Mouse (Mus musculus) spleen, adult 18-20 months (tissue): ENCODE data around the gene St8sia2.
"Not testable (repeated sequence)": the region's sequence is repeated elsewhere in the genome, so short reads cannot be mapped to it uniquely, and the experiment has no call there.

Source experiments
- DNase-seq, 2 experiments: peaks; one replicate each; pipeline ENCODE4 v3.0.0; 2022; ENCODE audit warnings: mixed read lengths in 2 of 2

The St8sia2 gene

DNA sequence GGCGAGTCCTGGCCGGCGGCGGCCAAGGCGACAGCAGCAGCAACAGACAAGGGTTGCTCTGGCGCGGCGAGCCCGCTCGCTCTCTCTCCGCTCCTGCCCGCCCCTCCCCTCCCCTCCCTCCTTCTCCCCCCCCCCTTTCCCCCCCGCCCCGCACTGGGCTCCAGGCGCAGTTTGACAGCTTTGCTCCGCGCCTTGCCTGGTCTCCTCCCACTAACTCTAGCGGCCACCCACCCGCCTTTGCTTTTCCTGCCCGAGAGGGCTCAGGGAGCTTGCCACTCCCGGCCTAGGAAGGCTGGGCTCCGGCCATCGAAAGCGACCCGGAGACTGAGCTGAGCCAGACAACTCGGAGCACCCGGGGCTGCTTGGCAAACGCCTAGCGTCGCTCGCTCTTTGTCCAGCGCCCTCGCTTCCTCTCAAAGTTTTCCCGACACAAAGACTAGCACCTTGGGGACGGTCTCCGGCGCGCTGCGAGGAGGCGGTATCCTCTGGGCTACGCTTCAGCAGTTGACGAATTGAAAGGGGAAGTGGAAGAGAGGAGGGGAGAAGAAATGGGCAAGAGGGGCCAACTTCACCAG, at the start of gene St8sia2:
Gene St8sia2 (minus strand): TSS at position 90 of the 575 bp plus-strand sequence.
- DNase-seq = no peak

DNA sequence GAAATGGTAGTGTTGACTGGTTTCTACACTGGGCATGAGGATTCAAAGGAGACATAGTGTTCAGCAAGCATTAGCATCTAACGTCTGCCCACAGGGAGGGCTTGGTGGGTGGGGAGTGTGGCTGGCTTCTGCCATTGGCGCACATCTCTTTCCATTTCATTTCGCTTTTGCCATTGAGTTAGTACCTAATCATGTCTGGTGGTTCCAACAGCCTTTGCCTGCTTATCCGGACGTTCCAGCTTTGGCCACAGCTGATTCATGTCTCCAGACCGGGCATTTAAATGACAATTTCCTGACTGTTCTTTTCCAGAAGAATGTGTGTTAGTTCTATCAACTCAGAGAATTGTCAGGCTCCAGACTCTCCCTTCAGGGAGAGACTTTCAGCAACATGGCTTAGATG, 47.6 kb upstream of the St8sia2 start:
- DNase-seq = no peak

DNA sequence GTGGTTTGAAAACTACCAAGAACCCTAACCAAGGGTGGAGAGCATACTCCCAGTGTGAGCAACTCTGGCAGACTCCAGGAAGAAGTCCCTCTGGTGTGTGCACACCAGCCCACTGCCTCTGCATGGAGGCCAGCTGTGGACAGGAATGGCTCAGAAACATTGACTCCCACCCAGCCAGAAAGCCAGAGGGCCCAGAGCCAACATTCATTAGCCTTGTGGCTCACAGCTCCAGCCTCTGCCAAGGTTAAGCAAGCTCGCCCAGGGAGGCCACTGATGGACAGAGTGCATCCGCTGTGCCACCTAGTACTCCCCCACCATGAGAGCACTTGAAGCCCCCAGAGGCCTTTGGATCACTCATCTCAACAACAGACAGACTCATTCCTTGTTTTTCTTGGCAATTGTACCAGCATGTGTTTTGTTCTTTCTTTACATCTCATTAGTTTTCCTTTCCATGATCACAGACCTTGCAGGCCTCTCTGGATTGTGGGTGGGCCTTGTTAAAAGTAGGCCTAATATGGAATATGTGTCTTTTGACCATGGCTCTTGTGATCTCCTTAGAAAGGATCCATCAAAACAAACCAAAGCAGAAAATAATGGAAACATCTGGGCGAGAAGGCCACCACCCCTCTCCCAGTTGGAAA, 46.9 kb upstream of the St8sia2 start:
- DNase-seq = no peak

DNA sequence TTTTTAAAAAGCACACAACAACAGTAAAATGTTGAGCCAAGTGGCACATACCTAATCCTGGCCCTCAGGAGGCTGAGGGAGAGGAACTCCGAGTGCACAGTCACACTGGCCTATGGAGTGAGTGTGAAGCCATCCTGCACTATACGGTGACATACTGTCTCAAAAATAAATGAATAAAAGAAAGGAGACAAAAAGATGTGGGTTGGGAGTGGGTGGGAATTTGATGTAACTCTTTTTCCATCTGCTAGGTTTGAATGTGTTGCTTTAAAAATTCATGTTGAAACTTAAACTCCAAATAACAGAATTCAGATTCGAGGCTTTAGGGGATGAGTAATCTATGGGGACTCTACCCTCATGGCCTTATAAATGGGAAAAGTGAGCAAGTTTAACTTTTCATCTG, 46.2 kb upstream of the St8sia2 start:
- DNase-seq = no peak

DNA sequence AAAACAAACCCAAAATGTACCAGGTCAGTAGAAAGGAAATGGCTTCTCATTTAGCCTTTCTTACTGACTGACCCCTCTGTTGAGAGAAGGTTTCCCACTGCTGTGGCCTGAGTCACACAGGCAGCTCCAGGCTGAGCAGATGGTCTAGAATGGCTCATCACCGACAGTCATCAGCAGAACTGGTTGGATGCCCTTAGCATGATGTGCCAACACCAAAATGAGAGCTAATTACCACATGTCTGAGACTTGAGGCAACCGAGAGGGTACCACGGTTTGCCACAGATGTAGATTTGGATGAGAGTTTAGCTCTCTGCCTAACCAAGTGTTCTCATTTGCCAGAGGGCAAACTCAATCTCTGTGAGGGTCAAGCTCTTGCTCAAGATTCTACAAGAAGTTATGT, 42.3 kb upstream of the St8sia2 start:
- DNase-seq = no peak

DNA sequence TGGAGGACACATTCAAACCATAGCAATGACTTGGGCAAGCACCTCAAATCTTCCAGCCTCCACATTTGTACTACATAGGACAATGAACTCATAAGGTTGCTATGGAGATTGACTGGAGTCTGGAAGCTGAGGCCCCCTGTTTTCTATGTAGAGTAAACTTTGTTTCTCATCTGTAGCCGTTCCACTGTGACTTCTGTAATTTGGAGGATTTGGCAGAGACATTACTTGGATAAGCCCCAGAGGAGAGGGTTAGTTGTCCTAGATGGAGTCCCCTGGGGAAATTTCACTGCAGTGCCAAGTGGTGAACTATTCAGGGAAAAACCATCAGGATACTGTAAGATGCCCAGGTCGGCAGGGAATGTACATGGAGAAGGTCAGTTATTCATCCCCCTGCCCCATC, 34.1 kb upstream of the St8sia2 start:
- no peak for DNase-seq

DNA sequence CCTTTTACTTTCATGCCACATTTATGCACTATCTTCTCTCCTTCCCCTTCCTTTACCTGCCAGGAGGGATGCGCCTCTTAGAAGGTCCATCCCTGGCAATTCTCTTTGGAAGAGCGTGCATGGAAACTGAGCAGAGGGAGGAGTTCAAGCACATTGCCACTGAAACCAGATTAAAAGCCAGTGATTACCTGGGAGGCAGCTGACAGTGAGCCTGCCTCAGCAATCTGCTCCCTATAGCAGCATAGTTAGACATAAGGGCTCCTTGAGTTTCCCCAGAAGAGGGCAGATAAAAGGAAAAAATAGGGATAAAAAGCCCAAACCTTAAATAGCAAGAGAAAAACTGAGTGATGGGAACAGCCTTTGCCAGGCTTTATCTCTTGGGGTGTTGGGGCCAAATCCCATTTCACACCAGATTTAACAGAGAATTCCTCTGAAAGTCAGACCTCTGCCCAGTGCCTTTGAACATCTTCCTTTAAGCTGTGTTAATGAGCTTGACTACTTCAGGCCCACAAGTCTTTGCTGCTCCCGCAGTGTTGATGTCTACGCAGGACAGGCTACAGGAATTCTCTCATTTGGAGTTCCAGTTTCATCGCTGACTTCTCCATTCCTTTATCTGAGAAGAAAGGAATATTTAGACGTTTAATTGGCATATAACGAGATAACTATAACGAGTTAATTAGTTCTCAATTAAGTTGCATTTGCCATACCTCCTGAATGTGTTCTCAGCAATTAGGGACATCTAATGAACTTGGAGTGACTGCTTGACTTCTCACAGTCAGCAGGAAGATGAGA, 31.9 kb upstream of the St8sia2 start:
- DNase-seq = no peak

DNA sequence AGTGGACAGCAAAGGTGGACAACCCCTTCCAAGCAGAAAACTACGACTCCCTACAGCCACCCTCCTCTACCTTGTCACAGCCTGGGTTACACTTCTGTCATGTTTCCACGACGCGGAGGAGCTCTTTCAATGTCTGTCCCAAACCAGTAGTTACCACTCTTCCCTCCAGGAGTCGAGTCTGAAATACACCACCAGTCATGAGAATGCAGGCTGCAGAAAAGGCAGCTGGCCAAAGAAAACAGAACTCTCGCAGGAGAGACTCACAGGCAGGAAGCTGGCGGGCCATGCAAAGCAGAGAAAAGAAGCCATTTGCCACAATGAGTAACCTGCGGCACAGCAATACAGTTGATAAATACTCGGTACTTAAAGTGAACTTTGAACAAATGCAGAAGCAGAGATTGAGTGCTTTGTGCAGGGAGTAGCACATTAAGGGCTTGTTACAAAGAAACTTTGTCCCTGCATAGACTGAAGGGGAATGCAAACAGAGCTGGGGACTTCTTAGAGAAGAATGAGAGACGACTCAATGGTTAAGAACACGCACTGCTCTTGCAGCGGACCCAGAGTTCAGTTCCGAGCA, 30.2 kb upstream of the St8sia2 start:
- DNase-seq = no peak

DNA sequence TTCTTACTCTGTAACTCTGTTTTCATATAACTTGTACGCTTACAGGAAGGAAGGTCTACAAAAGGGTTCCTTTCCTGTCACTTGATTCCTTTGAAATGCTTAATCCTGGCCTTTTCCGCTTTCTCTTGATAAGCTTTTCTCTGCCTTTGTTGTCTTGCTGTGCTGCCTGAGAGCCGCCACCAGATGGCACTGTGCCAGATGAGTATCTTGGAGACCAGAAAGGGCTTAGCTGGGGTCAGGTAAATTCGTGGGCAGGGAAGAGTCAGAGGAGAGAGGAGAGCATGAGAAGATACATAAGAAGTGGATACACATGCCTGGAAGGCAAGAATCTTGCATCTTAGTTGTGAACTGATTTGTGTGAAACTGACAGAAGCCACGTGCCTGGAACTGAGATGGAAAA, 11.5 kb upstream of the St8sia2 start:
- peak; percentile 16 to 43 for DNase-seq

DNA sequence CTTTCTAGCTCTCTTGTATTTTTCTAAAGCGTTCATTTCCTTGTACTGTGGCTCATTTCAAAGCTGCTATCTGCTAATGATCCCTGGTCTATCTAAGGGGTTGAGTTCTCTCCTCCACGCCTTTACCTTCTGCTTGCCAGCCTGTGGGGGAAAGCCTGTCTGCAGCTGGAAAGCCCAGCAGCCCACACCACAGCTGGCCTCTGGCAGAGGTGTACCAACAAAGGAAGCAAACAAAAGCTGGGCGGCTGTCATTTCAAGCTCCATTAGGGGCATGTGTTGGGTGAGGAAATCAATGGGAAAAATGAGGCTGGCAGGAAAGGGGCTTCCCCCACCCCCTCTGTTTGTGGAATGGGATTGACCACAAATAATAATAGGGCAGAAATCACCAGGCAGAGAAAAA, 10.7 kb upstream of the St8sia2 start:
- DNase-seq = no peak

DNA sequence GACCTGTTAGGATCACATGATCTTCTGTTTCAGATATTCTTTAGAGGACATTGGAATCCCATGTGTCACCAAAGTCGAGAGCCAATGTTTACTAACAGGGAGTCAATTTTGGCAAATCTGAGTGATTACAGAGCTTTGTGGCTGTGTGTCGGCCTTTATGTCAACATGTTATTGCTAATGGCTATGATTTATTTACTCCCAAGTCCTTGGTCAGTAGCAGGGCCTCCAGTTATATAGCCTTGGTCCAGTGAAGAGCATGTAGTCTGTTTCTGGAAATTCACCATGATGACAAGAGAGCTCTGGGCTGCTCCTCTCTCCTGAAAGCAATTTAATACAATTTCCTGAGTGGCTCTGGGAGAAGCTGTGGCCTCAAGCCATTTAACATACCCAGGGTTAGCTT, 9.1 kb upstream of the St8sia2 start:
- DNase-seq = no peak

DNA sequence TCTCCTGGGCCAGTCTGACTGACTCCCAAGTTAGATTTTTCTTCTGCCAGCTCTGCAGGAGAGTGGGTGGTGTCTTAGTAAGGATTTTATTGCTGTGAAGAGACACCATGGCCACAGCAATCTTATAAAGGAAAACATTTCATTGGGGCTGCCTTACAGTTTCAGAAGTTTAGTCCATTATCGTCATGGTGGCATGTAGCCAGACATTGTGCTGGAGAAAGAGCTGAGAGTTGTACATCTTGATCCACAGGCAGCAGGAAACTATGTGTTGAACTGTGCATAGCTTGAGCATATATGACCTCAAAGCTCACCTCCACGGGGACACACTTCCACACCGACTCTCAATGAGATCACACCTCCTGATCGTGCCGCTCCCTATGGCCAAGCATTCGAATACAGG, 8.3 kb upstream of the St8sia2 start:
- DNase-seq = no peak

DNA sequence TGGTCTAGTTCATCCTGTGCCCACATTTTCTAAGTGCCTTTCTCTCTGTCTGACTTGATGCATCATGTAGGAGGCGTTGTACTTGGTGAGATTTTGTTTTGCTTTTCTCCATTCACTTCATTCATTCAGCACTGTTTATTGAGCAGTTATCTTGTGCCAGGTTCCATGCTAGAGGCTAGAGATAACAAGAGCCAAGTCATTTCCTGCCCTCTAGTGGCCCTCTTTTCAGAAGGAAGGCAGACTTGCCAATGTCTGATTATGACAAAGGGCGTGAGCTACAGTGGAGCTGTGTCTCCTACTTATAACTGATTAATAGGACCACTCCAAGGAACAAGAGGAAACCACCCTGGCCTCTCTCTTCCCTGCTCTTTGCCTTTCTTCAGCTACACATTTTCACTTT, 3.1 kb upstream of the St8sia2 start:
- DNase-seq = no peak

DNA sequence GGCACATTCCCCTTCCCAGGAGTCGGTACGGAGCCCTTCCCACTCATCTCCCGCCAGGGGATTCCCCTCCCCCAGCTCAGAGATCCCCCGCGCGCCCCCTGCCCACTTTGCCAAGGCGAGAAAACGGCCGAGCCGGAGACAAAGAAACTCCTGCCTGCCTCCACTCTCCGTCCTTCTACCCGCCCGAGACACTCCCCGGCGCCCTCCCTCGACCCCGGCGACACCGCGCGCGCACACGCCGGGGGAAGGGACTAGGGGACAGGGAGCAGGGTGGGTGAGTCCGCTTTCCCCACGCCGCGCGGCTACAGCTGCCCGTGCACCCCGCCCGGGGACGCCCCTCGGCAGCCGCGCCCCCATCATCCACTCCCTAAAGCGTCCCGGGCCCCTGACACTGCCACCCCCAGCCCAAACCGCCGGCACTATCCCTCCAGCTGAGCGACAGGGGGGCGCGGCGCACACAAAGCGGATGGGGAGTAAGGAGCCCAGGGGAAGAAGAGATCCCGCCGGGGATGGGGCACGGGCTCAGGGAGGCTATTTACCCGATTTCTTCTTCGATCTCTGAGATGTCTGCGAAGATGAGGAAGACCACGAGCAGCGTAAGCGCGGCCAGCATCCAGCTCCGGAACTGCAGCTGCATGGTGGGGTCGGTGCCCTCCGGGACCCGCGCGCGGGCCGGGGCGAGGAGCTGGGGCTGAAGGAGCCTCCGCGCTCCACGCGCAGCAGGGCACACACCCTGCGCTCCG, 461 bp downstream of the St8sia2 start:
- no peak for DNase-seq

DNA sequence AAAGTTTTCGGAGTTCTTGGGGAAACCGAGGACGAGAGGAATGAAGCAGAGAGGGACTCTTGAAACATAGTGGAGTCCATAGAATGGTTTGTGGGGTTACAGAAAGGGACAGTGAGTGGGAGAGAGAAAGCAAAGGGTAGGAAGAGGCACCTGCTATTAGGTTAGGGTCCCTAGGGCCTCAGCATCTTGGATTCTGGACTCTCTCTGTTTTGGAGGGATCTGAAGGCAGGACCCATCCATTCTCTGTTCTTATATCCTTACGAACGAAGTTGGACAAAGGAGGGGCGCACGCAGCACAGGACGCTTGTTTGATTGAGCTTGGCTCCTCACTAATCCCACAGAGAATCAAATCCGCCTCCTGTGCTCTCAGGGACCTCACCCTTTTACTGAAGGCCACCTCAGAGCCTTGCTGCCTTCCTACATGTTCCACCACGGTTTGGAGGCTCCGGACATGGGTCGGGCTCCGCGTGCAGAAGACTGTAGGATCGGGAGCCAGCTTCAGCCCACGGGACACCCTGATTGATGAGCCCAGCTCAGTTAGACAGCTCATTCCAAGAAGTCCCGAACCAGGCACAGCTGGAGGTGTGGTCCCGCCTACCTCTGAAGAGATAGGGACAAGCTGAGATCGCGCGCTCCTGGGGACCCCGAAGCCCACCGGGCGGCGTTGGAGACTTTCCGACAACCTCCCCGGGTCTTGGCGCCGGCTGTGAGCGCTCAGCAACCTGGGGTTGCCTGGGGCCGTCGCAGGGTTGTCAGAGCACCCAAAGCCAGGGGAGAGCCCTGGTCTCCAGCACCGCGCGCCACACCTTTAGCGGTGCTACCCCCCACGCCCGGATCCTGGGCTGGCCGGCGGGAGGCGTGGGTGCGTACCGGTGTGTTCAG, 1.3 kb downstream of the St8sia2 start:
- no peak for DNase-seq

DNA sequence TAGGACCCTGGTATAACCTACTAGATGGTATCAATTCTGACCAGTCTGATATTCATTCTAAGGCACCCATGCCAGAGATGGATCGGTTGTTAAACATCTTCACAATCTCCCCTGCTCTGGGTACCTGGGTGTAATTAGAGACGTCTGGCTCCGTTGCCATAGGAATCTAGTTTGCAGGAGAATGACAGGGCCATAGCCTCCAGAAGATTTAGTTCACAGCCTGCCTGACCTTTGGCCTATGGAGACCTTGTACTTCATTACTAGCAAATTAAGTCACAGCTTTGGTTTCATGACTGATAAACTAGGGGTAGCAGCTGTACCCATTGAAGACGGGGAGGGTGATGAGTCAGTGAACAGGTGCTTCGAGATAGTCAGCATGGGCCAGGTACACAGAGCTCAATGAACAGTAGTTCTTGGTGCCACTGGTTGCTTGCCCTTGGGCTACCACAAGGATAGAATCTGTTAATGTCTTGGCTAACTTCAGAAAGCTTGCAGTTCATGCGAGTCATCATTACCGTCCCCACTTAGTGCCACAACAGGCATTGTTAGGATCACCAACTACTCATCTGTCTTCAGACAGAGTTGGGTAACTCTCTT, 4.4 kb downstream of the St8sia2 start:
- no peak for DNase-seq

DNA sequence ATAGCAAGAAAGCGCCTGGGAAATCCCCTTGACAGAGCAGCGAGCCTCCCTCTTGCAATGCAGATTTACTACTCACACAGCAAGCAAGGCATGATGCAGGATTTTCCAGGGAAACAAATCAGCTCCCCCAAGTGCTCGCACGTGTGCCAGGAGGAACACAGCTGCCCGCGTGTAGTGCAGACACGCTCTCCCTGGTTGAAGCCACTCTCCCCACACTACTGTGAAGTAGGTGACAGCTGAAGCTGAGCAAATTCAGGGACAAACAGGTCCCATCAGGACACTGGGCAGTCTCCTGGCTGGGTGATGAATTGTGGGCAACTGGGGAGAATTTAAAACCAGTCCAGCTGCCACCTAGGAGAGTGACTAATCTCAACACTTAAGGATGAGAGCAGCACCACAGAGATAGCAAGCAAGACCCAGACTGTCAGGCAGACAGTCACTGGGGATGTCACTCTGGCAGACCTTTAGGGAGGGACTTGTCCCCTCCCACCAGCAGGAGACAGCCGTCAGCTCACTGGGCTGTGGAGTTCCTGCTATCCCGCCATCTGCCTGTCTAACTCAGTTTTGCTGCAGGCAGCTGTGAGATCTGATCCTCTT, 6.6 kb downstream of the St8sia2 start:
- DNase-seq = no peak

DNA sequence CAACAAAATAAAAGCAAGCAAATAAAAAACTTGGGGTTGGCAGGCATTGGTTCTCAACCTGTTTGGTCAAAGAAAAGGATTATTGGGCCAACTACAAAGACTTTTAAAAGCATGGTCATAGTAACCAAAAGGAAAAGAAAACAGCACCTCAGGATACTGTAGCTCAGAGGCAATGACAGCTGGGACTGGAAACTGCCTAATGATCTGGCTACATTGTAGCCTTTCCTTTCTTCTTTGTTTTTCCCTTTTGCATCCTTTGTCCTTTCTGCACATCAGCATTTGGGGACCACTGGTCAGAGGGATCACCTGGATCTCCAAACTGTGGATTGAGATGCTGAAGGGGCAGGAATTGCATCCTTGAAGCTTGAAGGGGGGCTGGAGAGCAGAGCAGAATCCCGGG, 7.1 kb downstream of the St8sia2 start:
- no peak for DNase-seq

DNA sequence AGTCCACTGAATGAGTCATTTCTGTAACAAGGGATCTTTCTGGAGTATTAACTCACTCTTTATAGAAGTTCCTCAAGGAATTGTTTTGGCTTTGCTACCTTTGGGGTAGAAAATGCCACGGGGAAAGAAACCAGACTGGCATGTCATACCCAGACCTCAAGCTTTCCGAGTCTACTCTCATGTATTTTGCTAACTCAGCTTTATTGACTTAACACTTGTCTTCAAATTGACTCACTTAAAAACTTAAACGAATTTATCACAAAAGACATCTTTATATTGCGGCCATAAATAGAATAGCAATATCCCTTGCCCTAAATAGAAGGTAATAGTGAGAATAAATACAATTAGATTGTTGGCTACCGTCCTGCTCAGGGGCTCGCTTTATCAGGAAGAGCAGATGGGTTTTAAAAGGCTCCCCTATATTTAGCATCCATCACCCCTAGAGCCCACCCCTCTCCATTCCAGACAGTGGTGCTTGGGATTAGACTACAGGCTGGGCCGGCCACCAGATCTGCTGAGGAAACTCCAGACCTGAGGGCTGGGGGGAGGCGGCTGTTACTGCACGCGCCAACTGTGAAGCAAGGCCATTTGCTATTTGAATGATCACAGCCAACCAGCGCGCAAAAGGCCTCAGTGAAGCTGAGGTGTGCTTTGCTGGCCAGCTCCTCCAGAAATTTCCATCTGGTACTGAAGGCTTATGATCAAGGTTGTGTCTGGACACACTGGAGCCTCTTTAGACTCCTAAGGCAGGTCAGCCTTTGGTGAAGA, 12.6 kb downstream of the St8sia2 start:
- DNase-seq = no peak

DNA sequence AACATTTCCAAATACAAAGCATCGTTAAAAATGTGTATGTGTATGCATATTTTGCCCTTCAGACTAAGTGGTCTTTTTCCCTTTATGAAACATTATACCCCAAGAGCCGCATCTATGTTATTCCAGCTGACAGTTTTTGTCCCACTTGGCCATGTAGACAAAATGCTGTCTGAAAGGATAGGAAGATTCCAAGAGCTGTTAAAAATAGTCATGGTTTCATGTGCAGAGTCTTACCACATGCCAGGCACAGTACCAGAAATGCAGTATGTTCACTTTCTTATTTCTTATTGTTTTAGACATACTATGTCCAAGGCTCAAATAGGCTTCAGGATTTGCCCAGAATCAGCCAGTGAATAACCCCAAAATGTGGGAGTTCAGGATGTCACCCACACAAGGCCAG, 24.1 kb downstream of the St8sia2 start:
- no peak for DNase-seq

DNA sequence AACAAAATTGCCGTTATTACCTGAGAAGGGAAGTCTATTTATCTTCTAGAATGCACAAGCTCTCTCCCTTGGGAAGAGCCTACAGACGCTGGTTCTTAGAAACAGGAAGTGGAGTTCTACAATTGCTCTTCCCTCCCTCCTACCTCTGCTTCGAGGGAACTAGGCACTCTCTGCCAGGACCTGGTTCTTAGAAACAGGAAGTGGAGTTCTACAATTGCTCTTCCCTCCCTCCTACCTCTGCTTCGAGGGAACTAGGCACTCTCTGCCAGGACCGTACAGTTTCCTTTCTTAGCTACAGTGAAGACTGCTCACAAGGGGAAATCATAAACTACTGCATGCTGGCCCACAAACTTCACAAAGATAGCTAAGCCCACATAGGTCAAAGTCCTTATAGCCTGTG, 41.3 kb downstream of the St8sia2 start:
- DNase-seq = not testable (repeated sequence)
